ENCODE assay signal across 9 mouse cellular contexts in the genomic region with DNA sequence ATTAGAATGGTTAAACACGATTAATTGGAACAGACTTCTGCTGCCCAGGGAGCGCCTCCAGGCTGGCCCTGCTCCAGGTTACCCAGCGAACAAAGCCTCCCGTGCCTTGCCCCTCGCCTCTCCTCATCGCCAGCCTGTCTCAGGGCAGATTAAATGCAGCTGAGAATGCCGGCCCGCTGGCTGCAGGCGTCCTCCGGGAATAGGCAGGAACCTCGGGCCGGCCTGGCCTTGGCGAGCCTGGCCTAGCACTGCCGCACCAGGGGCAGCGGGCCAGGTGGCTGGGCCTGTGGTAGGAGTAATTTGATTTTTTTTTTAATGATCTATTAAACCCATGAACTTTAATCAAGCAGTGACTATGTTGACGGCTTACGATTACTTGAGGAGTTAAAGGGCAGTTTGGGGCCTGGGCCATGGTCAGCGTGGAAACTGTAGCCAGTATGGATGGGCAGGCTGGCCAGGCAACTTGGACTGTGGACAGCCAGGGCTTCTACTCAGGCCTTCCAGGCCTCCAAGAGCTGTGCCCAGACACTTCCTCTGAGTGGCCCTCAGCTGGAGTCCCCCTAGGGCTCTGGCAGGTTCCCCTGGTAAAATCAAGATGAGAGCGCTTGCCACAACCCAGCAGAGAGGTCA.
A peak's percentile ranks its signal among the peaks of the same experiment; 100 is the strongest.
DNase-seq lines count a peak whose midpoint lies in the region.
"Had no signal": no experiment of that assay in that cellular context is flagged by ENCODE, and none has a peak within 500 bp of the region (broad histone marks: within the 10 kb centered on the region; RNA-seq: fewer than 3 reads in every experiment).

No protein-coding gene starts in this region.

- peaks cover 36% of the 10 kb centered on the region for H3K4me1 ChIP-seq in embryonic facial prominence, embryonic 10.5 days

- DNase-seq in brain, embryonic 18.5 days (ENCODE audit: low read depth, low spot score), result peak; percentile 28
- peak; percentile 90 for DNase-seq in embryonic facial prominence, embryonic 10.5 days (ENCODE audit: low spot score)
- peak; percentile 73 for DNase-seq in gastrocnemius, postnatal 25 days
- DNase-seq in kidney, adult 11 months, result peak; percentile 51
- DNase-seq in left cerebral cortex, postnatal 25 days (ENCODE audit: low spot score in 2 of 2), result peak; percentile 4 to 50
- peak; percentile 67 for DNase-seq in ovary, postnatal 36 days (ENCODE audit: low spot score)
- DNase-seq in yolk sac, embryonic 10.5 days (ENCODE audit: low spot score), result no peak
- DNase-seq in urinary bladder, postnatal 14 days (ENCODE audit: low spot score), result no peak

- 31% methylated on average over 19 of the region's 19 CpGs for WGBS in embryonic facial prominence, embryonic 10.5 days

- H3K27ac ChIP-seq in embryonic facial prominence, embryonic 10.5 days (replicated peaks), result peak overlapping the region; percentile 78
- H3K27ac ChIP-seq: kidney, postnatal 0 days had no signal

- no peak overlapping the region for H3K4me3 ChIP-seq in embryonic facial prominence, embryonic 10.5 days

- no peaks in the 10 kb centered on the region for H3K36me3 ChIP-seq in embryonic facial prominence, embryonic 10.5 days (replicated peaks)

- no peaks in the 10 kb centered on the region for H3K9me3 ChIP-seq in embryonic facial prominence, embryonic 10.5 days

- intact Hi-C loops in left cerebral cortex, postnatal 25 days (cut with DNase I), result no loop called here

- H3K27me3 ChIP-seq in embryonic facial prominence, embryonic 10.5 days (replicated peaks; ENCODE audit: low read depth, poor library complexity, severe bottlenecking), result no peaks in the 10 kb centered on the region

Comparison
In these comparisons a context has a peak if more than half of its experiments do, and no peak if none do; other contexts are left out.
1. DNase-seq: peak in brain, embryonic 18.5 days (single experiment), embryonic facial prominence, embryonic 10.5 days (single experiment), gastrocnemius, postnatal 25 days (single experiment), kidney, adult 11 months (single experiment), left cerebral cortex, postnatal 25 days (2 of 2) and ovary, postnatal 36 days (single experiment); none in yolk sac, embryonic 10.5 days (single experiment) and urinary bladder, postnatal 14 days (single experiment).